Mouse (Mus musculus): ENCODE data around the gene Trim2. TPM values are rescaled to one million over a fixed set of nuclear protein-coding genes. Genes with fewer than 3 reads are reported as not detected.

The Trim2 gene
- total and polyA plus RNA-seq, 3 experiments: 2.4 to 3.3 (median 2.5) TPM

- dilution Hi-C loops (cut with MboI; ENCODE audit: extremely low pct_ligation_motif_present, extremely low pct_unique_long_range_greater_than_20kb, low sequenced_read_pairs): no loop called here
- H3K4me2 ChIP-seq (ENCODE audit: insufficient read depth, low read depth, poor library complexity, severe bottlenecking): no peak overlapping the region
Measured at GRCm38 (mm10) chr3:84118718-84119117, 188.0 kb downstream of the Trim2 start.

GRCm38 (mm10) chr3:84118178-84118577 is 188.5 kb downstream of the Trim2 start:
- H3K79me2 ChIP-seq (replicated peaks; ENCODE audit: control insufficient read depth, extremely low read depth, insufficient read depth, poor library complexity, severe bottlenecking): no peaks in the 10 kb centered on the region
- in situ Hi-C loops (cut with MboI; ENCODE audit: low pct_ligation_motif_present, low pct_unique_long_range_greater_than_20kb, low sequenced_read_pairs): loop anchor here (25.0 kb wide), 1 partner anchor 181 kb away; no protein-coding TSS in a partner anchor

More at GRCm38 (mm10) chr3:84118718-84119117, 188.0 kb downstream of the Trim2 start:
- H3K4me3 ChIP-seq (replicated peaks in 1 of 3; ENCODE audit: low read depth in 2 of 3, low read length in 2 of 3, poor library complexity in 1 of 3): no peak overlapping the region
- no peaks in the 10 kb centered on the region for H3K9me3 ChIP-seq (replicated peaks; ENCODE audit: low read length)
- H3K4me1 ChIP-seq (ENCODE audit: control insufficient read depth in 1 of 2, insufficient read depth in 2 of 2): peaks cover 0 to 5% of the 10 kb centered on the region in 2 experiments; a peak in 2 of 4 replicates
- no peak overlapping the region for H3K27ac ChIP-seq (ENCODE audit: insufficient read depth, low read depth)
- no peaks in the 10 kb centered on the region for H3K79me2 ChIP-seq (replicated peaks; ENCODE audit: control insufficient read depth, extremely low read depth, insufficient read depth, poor library complexity, severe bottlenecking)
- no peak for TF ChIP-seq NRF1 (IDR thresholded peaks at IDR 0.05; ENCODE audit: low read depth, low read length)
- no peak for TF ChIP-seq JUN (IDR thresholded peaks at IDR 0.05; ENCODE audit: insufficient read depth, low read depth, low read length)
- TF ChIP-seq MAFK (IDR thresholded peaks at IDR 0.05; ENCODE audit: insufficient replicate concordance, low read length): no peak
- TF ChIP-seq POLR2A (IDR thresholded peaks at IDR 0.05; ENCODE audit: low read depth, low read length): no peak
- TF ChIP-seq MXI1 (IDR thresholded peaks at IDR 0.05; ENCODE audit: low read depth, low read length): no peak
- no peak for TF ChIP-seq ELF1 (IDR thresholded peaks at IDR 0.05; ENCODE audit: low read depth, low read length)
- TF ChIP-seq BHLHE40 (IDR thresholded peaks at IDR 0.05; ENCODE audit: low read depth, low read length): no peak
- H3K27me3 ChIP-seq (replicated peaks): no peaks in the 10 kb centered on the region
- peaks cover 0 to 5% of the 10 kb centered on the region in 2 experiments for H3K36me3 ChIP-seq (replicated peaks in 1 of 2; ENCODE audit: control insufficient read depth in 1 of 2, insufficient read depth in 1 of 2, low read length in 1 of 2)
- no peak overlapping the region for H3K9ac ChIP-seq (ENCODE audit: insufficient read depth, low read depth)
- in situ Hi-C loops (cut with MboI; ENCODE audit: low pct_ligation_motif_present, low pct_unique_long_range_greater_than_20kb, low sequenced_read_pairs): loop anchor here (25.0 kb wide), 1 partner anchor 181 kb away; no protein-coding TSS in a partner anchor
- no peak for DNase-seq (ENCODE audit: extremely low read depth)

More at GRCm38 (mm10) chr3:84118178-84118577, 188.5 kb downstream of the Trim2 start:
- no peak for DNase-seq (ENCODE audit: extremely low read depth)
- Histone ChIP-seq H3K9ac (ENCODE audit: insufficient read depth, low read depth) (no peak overlapping the region), H3K27me3 (replicated peaks) (no peaks in the 10 kb centered on the region), H3K9me3 (replicated peaks; ENCODE audit: low read length) (no peaks in the 10 kb centered on the region), H3K27ac (ENCODE audit: insufficient read depth, low read depth) (no peak overlapping the region), H3K4me2 (ENCODE audit: insufficient read depth, low read depth, poor library complexity, severe bottlenecking) (no peak overlapping the region), H3K36me3 (replicated peaks in 1 of 2; ENCODE audit: control insufficient read depth in 1 of 2, insufficient read depth in 1 of 2, low read length in 1 of 2) (peaks cover 0 to 9% of the 10 kb centered on the region in 2 experiments), H3K4me3 (replicated peaks in 1 of 3; ENCODE audit: low read depth in 2 of 3, low read length in 2 of 3, poor library complexity in 1 of 3) (no peak overlapping the region), H3K4me1 (ENCODE audit: control insufficient read depth in 1 of 2, insufficient read depth in 2 of 2) (peaks cover 0 to 5% of the 10 kb centered on the region in 2 experiments; a peak in 2 of 4 replicates)
- dilution Hi-C loops (cut with MboI; ENCODE audit: extremely low pct_ligation_motif_present, extremely low pct_unique_long_range_greater_than_20kb, low sequenced_read_pairs): no loop called here
- no peak for TF ChIP-seq E2F4 (IDR thresholded peaks at IDR 0.05; ENCODE audit: insufficient replicate concordance, low read depth, low read length)
- TF ChIP-seq BHLHE40 (IDR thresholded peaks at IDR 0.05; ENCODE audit: low read depth, low read length): no peak

Other genes starting within 250 kb of the Trim2 start
- 13.4 and 14.2 TPM in 2 replicates for gene Mnd1, start 151.1 kb downstream of the Trim2 start, total RNA-seq (2012; rRNA removed)
- 23.1 and 24.4 TPM in 2 replicates for gene Mnd1, start 151.1 kb downstream of the Trim2 start, total RNA-seq (2014; rRNA removed)
- 19.0 and 24.0 TPM in 2 replicates for gene Mnd1, start 151.1 kb downstream of the Trim2 start, polyA plus RNA-seq (2012; ENCODE audit: insufficient read length, low read depth)
- gene Gm6525, start 132.8 kb downstream of the Trim2 start, total RNA-seq (2012; rRNA removed): 0.17 and 0.21 TPM in 2 replicates
- gene Gm6525, start 132.8 kb downstream of the Trim2 start, total RNA-seq (2014; rRNA removed): 0.31 and 0.41 TPM in 2 replicates
- 0.34 and 0.71 TPM in 2 replicates for gene Gm6525, start 132.8 kb downstream of the Trim2 start, polyA plus RNA-seq (2012; ENCODE audit: insufficient read length, low read depth)
- 0.08 and 0.13 TPM in 2 replicates for gene Fhdc1, start 173.6 kb upstream of the Trim2 start, total RNA-seq (2012; rRNA removed)
- gene Fhdc1, start 173.6 kb upstream of the Trim2 start, total RNA-seq (2014; rRNA removed): 0.05 TPM in 1 of 2 replicates, not detected in the other
- gene Fhdc1, start 173.6 kb upstream of the Trim2 start, polyA plus RNA-seq (2012; ENCODE audit: insufficient read length, low read depth): 0.08 TPM in 1 of 2 replicates, not detected in the other

All from CH12.LX (cell line).